Mouse (Mus musculus): ENCODE results near the gene Gm13289. TPM values are rescaled to one million over a fixed set of nuclear protein-coding genes. Genes with fewer than 3 reads are reported as not detected.
"Not testable (repeated sequence)": the region's sequence is repeated elsewhere in the genome, so short reads cannot be mapped to it uniquely, and the experiment has no call there.

Gene Gm13289
- total and polyA plus RNA-seq, 3 experiments: not detected

GRCm38 (mm10) chr4:88759610-88760268 is 17.0 kb upstream of the Gm13289 start, which contains the start of gene Gm13283:
Gene Gm13283 (plus strand): TSS chr4:88760119.
- not testable (repeated sequence) for H3K36me3 ChIP-seq (ENCODE audit: control insufficient read depth in 1 of 2, insufficient read depth in 2 of 2, low read length in 2 of 2); H3K27ac ChIP-seq (ENCODE audit: control insufficient read depth, low read depth, low read length); H3K79me2 ChIP-seq (ENCODE audit: control insufficient read depth, insufficient read depth, low read length, poor library complexity); H3K27me3 ChIP-seq (ENCODE audit: control insufficient read depth in 1 of 2, insufficient read depth in 2 of 2, low read length in 2 of 2); H3K9me3 ChIP-seq (replicated peaks; ENCODE audit: insufficient read depth, low read length); H3K4me1 ChIP-seq (ENCODE audit: control insufficient read depth in 1 of 2, insufficient read depth in 2 of 2, low read length in 2 of 2)
- 0 out of 2 replicates have a peak, but pooled peaks have one; percentile 41 for TF ChIP-seq ZMIZ1 (IDR thresholded peaks at IDR 0.05; ENCODE audit: low read depth, low read length)
- TF ChIP-seq POLR2A (IDR thresholded peaks at IDR 0.05; ENCODE audit: control insufficient read depth in 1 of 2, insufficient read depth in 1 of 2, low read depth in 1 of 2, low read length in 2 of 2, poor library complexity in 1 of 2): 0 out of 4 replicates have a peak, but pooled peaks of 1 of the 2 experiments have one; percentile 28
- TF ChIP-seq ETS1 (IDR thresholded peaks at IDR 0.05; ENCODE audit: low read depth, low read length): 0 out of 2 replicates have a peak, but pooled peaks have one; percentile 15
- DNase-seq (ENCODE audit: low read depth, low spot score): peak; percentile 82
- Histone ChIP-seq H3K4me3 (ENCODE audit: control insufficient read depth in 1 of 2, insufficient read depth in 1 of 2, low read depth in 2 of 2, low read length in 2 of 2) (peak within 1 kb of the TSS in 1 of 2 experiments; percentile 6; a peak in 1 of 4 replicates), H3K9ac (ENCODE audit: control insufficient read depth, low read depth, low read length, poor library complexity, severe bottlenecking) (peak within 1 kb of the TSS; percentile 25)

GRCm38 (mm10) chr4:88760431-88760830 is 16.3 kb upstream of the Gm13289 start:
- H3K27ac ChIP-seq (ENCODE audit: control insufficient read depth, low read depth, low read length); H3K36me3 ChIP-seq (ENCODE audit: control insufficient read depth in 1 of 2, insufficient read depth in 2 of 2, low read length in 2 of 2); H3K4me1 ChIP-seq (ENCODE audit: control insufficient read depth in 1 of 2, insufficient read depth in 2 of 2, low read length in 2 of 2); H3K4me3 ChIP-seq (ENCODE audit: control insufficient read depth in 1 of 2, insufficient read depth in 1 of 2, low read depth in 2 of 2, low read length in 2 of 2); H3K79me2 ChIP-seq (ENCODE audit: control insufficient read depth, insufficient read depth, low read length, poor library complexity); H3K9me3 ChIP-seq (replicated peaks; ENCODE audit: insufficient read depth, low read length); DNase-seq (ENCODE audit: low read depth, low spot score); H3K27me3 ChIP-seq (ENCODE audit: control insufficient read depth in 1 of 2, insufficient read depth in 2 of 2, low read length in 2 of 2): not testable (repeated sequence)
- H3K9ac ChIP-seq (ENCODE audit: control insufficient read depth, low read depth, low read length, poor library complexity, severe bottlenecking): peak overlapping the region; percentile 25; the same call in 1 of the 2 replicates

- not testable (repeated sequence) for H3K4me3 ChIP-seq (ENCODE audit: control insufficient read depth in 1 of 2, insufficient read depth in 1 of 2, low read depth in 2 of 2, low read length in 2 of 2); H3K4me1 ChIP-seq (ENCODE audit: control insufficient read depth in 1 of 2, insufficient read depth in 2 of 2, low read length in 2 of 2); DNase-seq (ENCODE audit: low read depth, low spot score); H3K27me3 ChIP-seq (ENCODE audit: control insufficient read depth in 1 of 2, insufficient read depth in 2 of 2, low read length in 2 of 2); H3K27ac ChIP-seq (ENCODE audit: control insufficient read depth, low read depth, low read length); H3K9ac ChIP-seq (ENCODE audit: control insufficient read depth, low read depth, low read length, poor library complexity, severe bottlenecking); H3K9me3 ChIP-seq (replicated peaks; ENCODE audit: insufficient read depth, low read length); H3K79me2 ChIP-seq (ENCODE audit: control insufficient read depth, insufficient read depth, low read length, poor library complexity); H3K36me3 ChIP-seq (ENCODE audit: control insufficient read depth in 1 of 2, insufficient read depth in 2 of 2, low read length in 2 of 2)
Observed at GRCm38 (mm10) chr4:88761776-88762175, 14.9 kb upstream of the Gm13289 start.

- H3K27ac ChIP-seq (ENCODE audit: control insufficient read depth, low read depth, low read length); H3K9ac ChIP-seq (ENCODE audit: control insufficient read depth, low read depth, low read length, poor library complexity, severe bottlenecking); H3K9me3 ChIP-seq (replicated peaks; ENCODE audit: insufficient read depth, low read length); H3K36me3 ChIP-seq (ENCODE audit: control insufficient read depth in 1 of 2, insufficient read depth in 2 of 2, low read length in 2 of 2); H3K27me3 ChIP-seq (ENCODE audit: control insufficient read depth in 1 of 2, insufficient read depth in 2 of 2, low read length in 2 of 2); H3K4me1 ChIP-seq (ENCODE audit: control insufficient read depth in 1 of 2, insufficient read depth in 2 of 2, low read length in 2 of 2); H3K4me3 ChIP-seq (ENCODE audit: control insufficient read depth in 1 of 2, insufficient read depth in 1 of 2, low read depth in 2 of 2, low read length in 2 of 2); DNase-seq (ENCODE audit: low read depth, low spot score); H3K79me2 ChIP-seq (ENCODE audit: control insufficient read depth, insufficient read depth, low read length, poor library complexity): not testable (repeated sequence)
- TF ChIP-seq CTCF (IDR thresholded peaks at IDR 0.05 in 2 of 3, conservative IDR thresholded peaks at IDR 0.05 in 1 of 3; ENCODE audit: control insufficient read depth in 1 of 3, insufficient read depth in 1 of 3, low read depth in 2 of 3, low read length in 3 of 3, poor library complexity in 1 of 3, severe bottlenecking in 1 of 3): 0 out of 6 replicates have a peak, but pooled peaks of 1 of the 3 experiments have one; percentile 2
Observed at GRCm38 (mm10) chr4:88762341-88762740, 14.4 kb upstream of the Gm13289 start.

- H3K36me3 ChIP-seq (ENCODE audit: control insufficient read depth in 1 of 2, insufficient read depth in 2 of 2, low read length in 2 of 2); H3K27me3 ChIP-seq (ENCODE audit: control insufficient read depth in 1 of 2, insufficient read depth in 2 of 2, low read length in 2 of 2); H3K9me3 ChIP-seq (replicated peaks; ENCODE audit: insufficient read depth, low read length); H3K27ac ChIP-seq (ENCODE audit: control insufficient read depth, low read depth, low read length); H3K79me2 ChIP-seq (ENCODE audit: control insufficient read depth, insufficient read depth, low read length, poor library complexity); H3K4me1 ChIP-seq (ENCODE audit: control insufficient read depth in 1 of 2, insufficient read depth in 2 of 2, low read length in 2 of 2): not testable (repeated sequence)
- peak; percentile 37 for DNase-seq (ENCODE audit: low read depth, low spot score)
- Histone ChIP-seq H3K9ac (ENCODE audit: control insufficient read depth, low read depth, low read length, poor library complexity, severe bottlenecking) (peak overlapping the region; percentile 45; the same call in 1 of the 2 replicates), H3K4me3 (ENCODE audit: control insufficient read depth in 1 of 2, insufficient read depth in 1 of 2, low read depth in 2 of 2, low read length in 2 of 2) (peak overlapping the region in 1 of 2 experiments; percentile 23; a peak in 1 of 4 replicates)
Observed at GRCm38 (mm10) chr4:88763384-88764018, 13.2 kb upstream of the Gm13289 start.

GRCm38 (mm10) chr4:88773534-88773933 is 3.2 kb upstream of the Gm13289 start, which contains the start of gene Gm13290:
Gene Gm13290 (plus strand): TSS chr4:88773834.
- H3K9ac ChIP-seq (ENCODE audit: control insufficient read depth, low read depth, low read length, poor library complexity, severe bottlenecking); DNase-seq (ENCODE audit: low read depth, low spot score); H3K36me3 ChIP-seq (ENCODE audit: control insufficient read depth in 1 of 2, insufficient read depth in 2 of 2, low read length in 2 of 2); H3K79me2 ChIP-seq (ENCODE audit: control insufficient read depth, insufficient read depth, low read length, poor library complexity); H3K4me3 ChIP-seq (ENCODE audit: control insufficient read depth in 1 of 2, insufficient read depth in 1 of 2, low read depth in 2 of 2, low read length in 2 of 2); H3K9me3 ChIP-seq (replicated peaks; ENCODE audit: insufficient read depth, low read length); H3K27ac ChIP-seq (ENCODE audit: control insufficient read depth, low read depth, low read length); H3K4me1 ChIP-seq (ENCODE audit: control insufficient read depth in 1 of 2, insufficient read depth in 2 of 2, low read length in 2 of 2); H3K27me3 ChIP-seq (ENCODE audit: control insufficient read depth in 1 of 2, insufficient read depth in 2 of 2, low read length in 2 of 2): not testable (repeated sequence)
